Mouse (Mus musculus) liver, embryonic 14.5 days (tissue): Measurements from ENCODE around the gene Dip2c.

ENCODE experiments used
- CTCF ChIP-seq: IDR thresholded peaks from 2 replicates; pipeline ENCODE4 v1.5.1; 2016; ENCODE audit warnings: antibody characterized with exemption, low read depth, control low read depth
- EP300 ChIP-seq: IDR thresholded peaks from 2 replicates; pipeline ENCODE4 v1.6.1; 2016; ENCODE audit warnings: antibody characterized with exemption, low read depth

- no peak for TF ChIP-seq CTCF
- TF ChIP-seq EP300: no peak
These were observed 419.1 kb downstream of the Dip2c start for GRCm38 (mm10) chr13:9695403-9695802.
